Mouse (Mus musculus) cerebellum, postnatal 36 days (tissue): Measurements from ENCODE around the gene Olfr811.

Experiments
- DNase-seq, 2 experiments: peaks; one replicate each; pipeline ENCODE4 v3.0.0; 2021 to 2022; ENCODE audit warnings: mixed read lengths in 2 of 2

Olfr811 gene

GRCm38 (mm10) chr10:129804296-129804695 is at the start of gene Olfr811:
Gene Olfr811, minus strand, starts transcription at chr10:129804396.
- no peak for DNase-seq

- DNase-seq: no peak
These were observed 43.1 kb upstream of the Olfr811 start for GRCm38 (mm10) chr10:129847343-129847742.

- no peak for DNase-seq
These were observed 41.8 kb upstream of the Olfr811 start, which contains the start of gene Olfr812 for GRCm38 (mm10) chr10:129845994-129846393. Gene Olfr812, minus strand, starts transcription at chr10:129846094.

GRCm38 (mm10) chr10:129794817-129795216 is 9.4 kb downstream of the Olfr811 start, which contains the start of gene Olfr810:
Gene Olfr810, minus strand, starts transcription at chr10:129794917.
- no peak for DNase-seq

GRCm38 (mm10) chr10:129778123-129778522 is 26.1 kb downstream of the Olfr811 start:
- no peak for DNase-seq

GRCm38 (mm10) chr10:129774338-129774737 is 29.9 kb downstream of the Olfr811 start, which contains the start of gene Olfr809:
Gene Olfr809, plus strand, starts transcription at chr10:129774638.
- DNase-seq: no peak

- DNase-seq: no peak
These were observed 39.0 kb downstream of the Olfr811 start, which contains the start of gene Olfr808 for GRCm38 (mm10) chr10:129765182-129765581. Gene Olfr808, plus strand, starts transcription at chr10:129765482.

- no peak for DNase-seq
These were observed 46.5 kb downstream of the Olfr811 start, which contains the start of gene Olfr807 for GRCm38 (mm10) chr10:129757693-129758092. Gene Olfr807, minus strand, starts transcription at chr10:129757793.
